Mouse (Mus musculus): ENCODE results near the gene H2-Q2.

DNA sequence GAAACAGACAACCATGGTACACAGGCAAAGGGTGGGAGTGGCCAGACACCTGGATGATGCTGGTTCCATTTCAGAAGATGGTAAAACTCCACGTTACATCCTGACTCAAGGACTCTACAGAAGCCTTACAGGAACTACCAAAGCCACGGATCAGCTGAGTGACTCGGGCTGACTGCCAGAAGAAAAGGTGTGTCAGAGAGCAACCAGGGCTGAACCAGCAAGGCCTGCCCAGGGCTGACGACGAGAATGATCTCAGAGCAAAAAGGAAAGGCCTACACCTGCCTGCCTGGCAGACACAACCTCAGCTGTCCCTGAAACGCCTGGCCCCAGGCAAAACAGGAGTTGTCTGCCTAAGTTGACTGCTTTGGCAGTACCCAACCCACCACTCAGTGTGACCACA, 37.6 kb upstream of the H2-Q2 start:
- no peak for TF ChIP-seq POLR2A (IDR thresholded peaks at IDR 0.05; ENCODE audit: control insufficient read depth in 1 of 2, insufficient read depth in 1 of 2, low read depth in 1 of 2, low read length in 2 of 2, poor library complexity in 1 of 2)
- no peak for TF ChIP-seq HCFC1 (IDR thresholded peaks at IDR 0.05; ENCODE audit: low read depth, low read length)
- no peak for TF ChIP-seq SMC3 (IDR thresholded peaks at IDR 0.05; ENCODE audit: low read depth, low read length)
- TF ChIP-seq CTCF (IDR thresholded peaks at IDR 0.05 in 2 of 3, conservative IDR thresholded peaks at IDR 0.05 in 1 of 3; ENCODE audit: control insufficient read depth in 1 of 3, insufficient read depth in 1 of 3, low read depth in 2 of 3, low read length in 3 of 3, poor library complexity in 1 of 3, severe bottlenecking in 1 of 3): no peak
- TF ChIP-seq UBTF (IDR thresholded peaks at IDR 0.05; ENCODE audit: borderline replicate concordance, insufficient read depth, low read depth, low read length): no peak
- no peak for TF ChIP-seq ZC3H11A (IDR thresholded peaks at IDR 0.05; ENCODE audit: low read depth, low read length)
- no peak for TF ChIP-seq CHD2 (IDR thresholded peaks at IDR 0.05; ENCODE audit: low read length)
- TF ChIP-seq RCOR1 (IDR thresholded peaks at IDR 0.05; ENCODE audit: low read depth, low read length): no peak
